Mouse (Mus musculus): ENCODE measurements around the gene Tspan32. TPM values are rescaled to one million over a fixed set of nuclear protein-coding genes. Genes with fewer than 3 reads are reported as not detected.

The Tspan32 gene
- polyA plus RNA-seq, 1 experiment from 2014 or later = 4.9 TPM

DNA sequence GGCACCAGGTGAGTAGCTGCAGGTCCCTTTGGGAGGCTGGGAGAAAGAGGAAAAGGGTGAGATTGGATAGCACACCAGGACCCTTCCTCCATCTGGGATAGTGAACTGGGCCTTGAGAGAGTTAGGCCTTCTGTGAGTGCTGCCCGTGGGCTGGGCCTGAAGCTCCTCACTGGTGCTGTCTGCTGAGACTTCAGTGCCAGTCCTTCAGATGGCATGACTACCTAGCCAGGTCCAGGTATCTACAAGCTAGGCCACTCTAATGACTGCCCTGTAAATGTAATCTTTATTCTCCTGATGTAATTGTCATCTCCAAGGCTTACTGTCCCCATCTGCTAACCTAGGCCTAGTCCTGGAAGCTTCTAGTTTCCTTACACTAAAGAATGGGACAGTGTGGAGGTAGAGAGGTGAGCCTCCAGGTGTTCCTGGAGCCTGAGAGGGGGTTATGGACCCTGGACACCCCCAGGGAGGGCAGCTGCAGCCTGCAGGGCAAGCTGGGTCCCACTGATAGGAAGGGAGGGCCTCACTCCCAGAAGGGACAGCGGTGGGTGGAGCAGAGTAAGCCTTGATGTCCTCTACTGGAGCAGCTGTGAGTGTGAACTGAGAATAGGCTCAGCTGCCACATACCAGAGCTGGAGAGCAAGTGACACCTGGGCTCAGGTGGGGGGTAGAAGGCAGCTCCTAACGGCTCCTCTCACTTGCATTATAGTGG, 9.1 kb upstream of the Tspan32 start:
- WGBS = 54% methylated on average over 3 of the region's 3 CpGs
- no peak overlapping the region for H3K4me3 ChIP-seq
- peaks cover 20% of the 10 kb centered on the region for H3K4me1 ChIP-seq
- no peak overlapping the region for H3K9ac ChIP-seq
- no peak for ATAC-seq (ENCODE audit: extremely low read depth, insufficient number of reproducible peaks, low FRiP score, low TSS enrichment)
- no peak overlapping the region for H3K27ac ChIP-seq (replicated peaks)
- no peaks in the 10 kb centered on the region for H3K9me3 ChIP-seq
- H3K36me3 ChIP-seq = no peaks in the 10 kb centered on the region
- no peaks in the 10 kb centered on the region; the same call in 1 of the 2 replicates for H3K27me3 ChIP-seq (replicated peaks)
- no peak overlapping the region for H3K4me2 ChIP-seq

DNA sequence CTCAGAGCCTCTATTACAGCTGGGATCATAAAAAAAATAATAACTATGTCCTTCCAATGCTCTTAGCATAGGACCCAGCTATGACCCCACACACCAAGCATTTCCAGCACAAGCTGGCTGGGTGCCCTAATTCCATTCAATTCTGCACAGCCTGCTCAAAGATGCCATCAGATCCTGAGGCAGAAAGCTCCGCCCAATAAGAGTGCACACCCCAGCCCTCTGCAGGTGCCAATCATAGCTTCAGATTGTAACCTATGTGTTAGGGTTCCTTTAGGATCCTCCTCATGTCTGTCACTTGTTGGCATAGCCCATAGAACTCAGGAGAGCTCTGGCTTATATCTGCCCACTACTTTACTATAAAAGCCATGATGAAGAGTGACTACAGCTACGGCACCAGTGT, 7.8 kb upstream of the Tspan32 start:
- Histone ChIP-seq H3K36me3 (no peaks in the 10 kb centered on the region), H3K4me2 (no peak overlapping the region), H3K4me1 (peaks cover 24% of the 10 kb centered on the region), H3K4me3 (no peak overlapping the region), H3K9me3 (no peaks in the 10 kb centered on the region), H3K9ac (no peak overlapping the region), H3K27ac (replicated peaks) (no peak overlapping the region), H3K27me3 (replicated peaks) (no peaks in the 10 kb centered on the region)
- ATAC-seq (ENCODE audit: extremely low read depth, insufficient number of reproducible peaks, low FRiP score, low TSS enrichment) = no peak
- WGBS = 66% methylated on average over 2 of the region's 2 CpGs

DNA sequence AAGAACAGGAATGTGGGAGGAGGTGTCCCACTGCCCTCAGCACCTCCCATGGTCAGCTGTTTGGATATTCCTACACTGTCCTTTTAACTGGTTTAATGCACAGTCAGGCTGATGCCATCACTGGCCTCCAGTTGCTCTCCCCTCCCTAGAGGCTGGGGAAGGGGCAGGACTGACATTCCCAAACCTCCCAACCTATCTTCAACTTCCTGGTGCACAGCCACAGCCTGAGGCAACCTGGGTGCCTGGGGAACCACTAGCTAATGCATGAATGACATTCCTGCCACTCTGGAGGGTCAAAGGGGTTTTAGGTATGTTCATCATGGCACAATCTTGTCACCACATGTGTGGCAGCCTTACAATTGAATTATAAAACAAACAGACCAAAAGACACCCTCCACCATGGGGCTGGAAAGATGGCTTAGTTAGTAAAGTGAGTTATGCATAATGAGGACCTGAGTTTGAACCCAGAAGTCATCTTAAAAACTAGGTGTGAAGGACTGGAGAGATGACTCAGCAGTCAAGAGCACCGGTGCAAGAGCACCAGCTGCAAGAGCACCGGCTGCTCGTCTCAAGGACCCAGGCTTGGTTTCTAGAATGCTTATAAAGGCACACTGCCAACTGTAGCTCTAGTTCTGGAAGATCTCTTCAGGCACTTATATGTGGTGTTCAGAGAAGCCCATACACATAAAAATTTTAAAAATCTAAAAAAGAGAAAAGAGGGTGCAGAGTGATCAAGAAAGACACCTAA, 7.3 kb upstream of the Tspan32 start:
- WGBS = 37% methylated on average over 3 of the region's 3 CpGs
- Histone ChIP-seq H3K4me2 (no peak overlapping the region), H3K9me3 (no peaks in the 10 kb centered on the region), H3K4me3 (no peak overlapping the region), H3K4me1 (peaks cover 24% of the 10 kb centered on the region), H3K9ac (no peak overlapping the region), H3K27ac (replicated peaks) (no peak overlapping the region), H3K36me3 (no peaks in the 10 kb centered on the region), H3K27me3 (replicated peaks) (no peaks in the 10 kb centered on the region)
- ATAC-seq (ENCODE audit: extremely low read depth, insufficient number of reproducible peaks, low FRiP score, low TSS enrichment) = no peak

DNA sequence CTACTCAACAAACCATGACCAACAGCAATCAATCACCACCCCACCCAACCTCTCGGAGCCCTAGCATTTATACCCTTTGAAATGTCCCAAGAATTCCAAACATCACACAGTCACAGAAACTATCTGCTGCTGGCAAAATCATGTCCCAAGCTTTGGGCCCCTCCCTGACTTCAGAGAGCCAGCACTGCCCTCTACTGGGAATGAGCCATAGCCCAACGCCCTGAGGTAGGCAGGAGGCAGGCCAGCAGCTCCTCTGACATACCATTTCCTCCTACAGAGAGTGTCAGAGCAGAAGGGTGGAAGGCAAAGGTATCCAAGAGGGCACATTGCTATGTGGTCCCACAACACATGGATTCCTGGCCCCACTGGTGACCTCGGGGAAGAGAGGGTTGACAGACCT, 2.2 kb upstream of the Tspan32 start:
- H3K9ac ChIP-seq = no peak overlapping the region
- no peak for ATAC-seq (ENCODE audit: extremely low read depth, insufficient number of reproducible peaks, low FRiP score, low TSS enrichment)
- no peaks in the 10 kb centered on the region for H3K27me3 ChIP-seq (replicated peaks)
- no peak overlapping the region for H3K4me2 ChIP-seq
- H3K4me3 ChIP-seq = no peak overlapping the region
- peaks cover 50% of the 10 kb centered on the region for H3K4me1 ChIP-seq
- H3K9me3 ChIP-seq = no peaks in the 10 kb centered on the region
- no peaks in the 10 kb centered on the region for H3K36me3 ChIP-seq
- WGBS = 19% methylated on average over 3 of the region's 3 CpGs
- no peak overlapping the region for H3K27ac ChIP-seq (replicated peaks)

DNA sequence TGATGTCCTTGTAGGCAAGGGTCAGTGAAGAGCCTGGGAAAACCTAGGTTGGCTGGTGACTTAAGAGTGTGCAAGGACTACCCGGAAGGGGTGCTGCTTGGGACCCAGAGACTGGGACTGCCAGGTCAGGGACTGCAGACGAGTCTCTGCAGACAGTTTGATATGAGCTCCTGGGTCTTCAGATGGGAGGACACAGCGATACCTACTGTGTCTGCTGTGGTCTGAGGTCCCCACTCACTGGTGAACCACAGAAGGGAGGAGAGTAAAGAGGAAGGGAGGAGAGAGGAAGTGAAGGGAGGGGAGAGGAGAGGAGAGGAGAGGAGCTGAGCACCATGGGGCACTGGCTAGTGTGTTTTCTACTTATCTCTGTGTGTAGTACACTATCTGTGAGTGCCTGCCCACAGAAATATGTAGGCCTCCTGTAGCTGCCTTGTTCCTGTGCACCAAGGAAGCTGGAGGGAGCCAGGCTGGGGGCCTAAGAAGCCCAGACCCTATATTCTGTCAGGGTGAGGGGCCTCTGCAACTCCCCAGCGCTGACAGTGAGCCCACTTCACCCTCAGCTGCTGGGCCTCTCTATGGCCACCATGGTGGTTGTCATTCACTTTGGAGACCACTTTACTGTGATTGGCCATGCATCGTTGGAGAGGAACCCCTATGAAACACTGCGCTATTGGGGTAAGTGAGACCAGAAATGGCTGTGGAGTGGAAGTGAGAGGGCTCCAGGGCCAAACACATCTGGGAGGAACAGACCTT, 674 bp downstream of the Tspan32 start:
- H3K27me3 ChIP-seq (replicated peaks) = no peaks in the 10 kb centered on the region
- WGBS = 64% methylated on average over 6 of the region's 6 CpGs
- H3K4me3 ChIP-seq = peak overlapping the region; percentile 31
- H3K4me1 ChIP-seq = peaks cover 69% of the 10 kb centered on the region
- peak overlapping the region; percentile 97 for H3K27ac ChIP-seq (replicated peaks)
- H3K9ac ChIP-seq = peak overlapping the region; percentile 80
- no peaks in the 10 kb centered on the region for H3K36me3 ChIP-seq
- H3K9me3 ChIP-seq = no peaks in the 10 kb centered on the region
- H3K4me2 ChIP-seq = peak overlapping the region; percentile 57
- ATAC-seq (ENCODE audit: extremely low read depth, insufficient number of reproducible peaks, low FRiP score, low TSS enrichment) = no peak

DNA sequence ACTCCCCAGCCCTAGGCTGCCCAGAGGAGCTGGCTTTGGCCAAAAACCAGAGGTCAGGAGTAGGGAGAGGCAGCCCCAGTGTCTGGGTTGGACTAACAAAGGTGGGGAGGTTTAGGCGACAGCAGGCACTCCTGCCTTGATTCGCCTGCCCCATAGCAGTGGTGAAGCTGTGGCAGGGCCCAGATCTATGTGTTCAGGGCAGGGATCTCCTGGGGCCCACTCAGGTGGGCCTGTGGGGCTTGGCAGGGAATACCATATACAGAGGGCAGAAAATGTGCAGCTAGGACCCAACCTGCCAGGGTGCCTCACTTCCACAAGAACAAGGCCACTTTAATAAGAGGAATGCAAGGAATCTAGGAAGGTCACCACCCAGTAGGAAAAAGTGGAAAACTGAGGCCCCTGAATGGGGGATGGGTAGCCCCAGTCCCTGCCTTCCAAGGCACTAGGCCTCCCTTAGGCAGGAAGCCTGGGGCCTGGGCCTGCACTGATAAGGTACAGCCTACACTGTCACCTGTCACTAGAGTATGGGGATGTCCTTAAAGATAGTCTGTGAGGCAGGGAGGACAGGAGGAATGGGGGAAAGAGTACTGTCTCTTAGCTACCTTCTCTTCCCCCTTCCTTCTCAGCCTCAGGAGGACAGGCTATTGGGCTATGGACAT, 1.4 kb downstream of the Tspan32 start:
- Histone ChIP-seq H3K9me3 (no peaks in the 10 kb centered on the region), H3K4me2 (peak overlapping the region; percentile 57), H3K4me3 (peak overlapping the region; percentile 31), H3K36me3 (no peaks in the 10 kb centered on the region), H3K27ac (replicated peaks) (peak overlapping the region; percentile 97), H3K9ac (peak overlapping the region; percentile 80), H3K4me1 (peaks cover 76% of the 10 kb centered on the region), H3K27me3 (replicated peaks) (no peaks in the 10 kb centered on the region)
- peak; percentile 55; the same call in 1 of the 2 replicates for ATAC-seq (ENCODE audit: extremely low read depth, insufficient number of reproducible peaks, low FRiP score, low TSS enrichment)
- WGBS = 78% methylated on average over 2 of the region's 2 CpGs

DNA sequence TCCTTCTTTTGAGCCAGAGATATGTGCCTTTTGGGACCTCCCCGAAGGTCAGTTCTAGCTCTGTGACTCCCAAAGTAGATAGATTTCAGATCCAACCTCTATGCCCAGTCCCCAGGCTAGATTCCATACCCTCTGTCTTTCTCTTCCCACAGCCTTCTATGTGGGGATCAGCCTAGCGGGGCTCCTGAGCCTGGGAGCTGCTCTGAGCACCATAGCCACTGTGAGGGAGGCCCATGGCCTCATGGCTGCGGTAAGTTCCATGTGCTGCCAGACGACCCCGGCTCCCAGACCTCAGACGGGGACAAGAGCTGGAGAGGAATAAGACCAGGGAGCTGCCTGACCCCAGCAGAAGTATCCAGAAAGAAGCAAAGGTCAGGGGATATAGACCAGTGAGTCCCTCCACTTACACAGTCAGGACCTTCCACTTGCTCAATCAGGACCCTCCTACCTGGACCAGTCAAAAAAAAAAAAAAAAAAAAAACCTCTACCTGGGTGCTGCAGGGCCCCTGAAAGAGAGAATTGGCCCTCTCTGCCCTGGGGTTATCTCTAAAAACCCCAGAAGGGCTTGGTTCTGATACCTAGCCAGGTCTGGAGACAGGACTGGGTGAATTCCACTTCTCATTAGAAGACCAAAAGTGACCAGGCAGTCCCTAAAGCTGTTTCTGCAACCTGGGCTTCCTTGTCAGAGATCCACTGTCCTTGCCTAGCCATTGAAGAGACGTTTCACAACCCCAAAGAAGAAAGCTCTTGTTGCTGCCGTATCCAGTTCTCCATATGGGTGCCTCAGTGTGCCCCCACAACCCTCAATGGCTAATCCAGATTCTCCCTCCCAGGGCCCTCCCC, 2.1 kb downstream of the Tspan32 start:
- H3K4me2 ChIP-seq = peak overlapping the region; percentile 57
- no peak for ATAC-seq (ENCODE audit: extremely low read depth, insufficient number of reproducible peaks, low FRiP score, low TSS enrichment)
- H3K9me3 ChIP-seq = no peaks in the 10 kb centered on the region
- 70% methylated on average over 8 of the region's 8 CpGs for whole genome bisulfite sequencing
- peak overlapping the region; percentile 31 for H3K4me3 ChIP-seq
- peak overlapping the region; percentile 97 for H3K27ac ChIP-seq (replicated peaks)
- peak overlapping the region; percentile 80 for H3K9ac ChIP-seq
- no peaks in the 10 kb centered on the region for H3K27me3 ChIP-seq (replicated peaks)
- peaks cover 80% of the 10 kb centered on the region for H3K4me1 ChIP-seq
- H3K36me3 ChIP-seq = no peaks in the 10 kb centered on the region

DNA sequence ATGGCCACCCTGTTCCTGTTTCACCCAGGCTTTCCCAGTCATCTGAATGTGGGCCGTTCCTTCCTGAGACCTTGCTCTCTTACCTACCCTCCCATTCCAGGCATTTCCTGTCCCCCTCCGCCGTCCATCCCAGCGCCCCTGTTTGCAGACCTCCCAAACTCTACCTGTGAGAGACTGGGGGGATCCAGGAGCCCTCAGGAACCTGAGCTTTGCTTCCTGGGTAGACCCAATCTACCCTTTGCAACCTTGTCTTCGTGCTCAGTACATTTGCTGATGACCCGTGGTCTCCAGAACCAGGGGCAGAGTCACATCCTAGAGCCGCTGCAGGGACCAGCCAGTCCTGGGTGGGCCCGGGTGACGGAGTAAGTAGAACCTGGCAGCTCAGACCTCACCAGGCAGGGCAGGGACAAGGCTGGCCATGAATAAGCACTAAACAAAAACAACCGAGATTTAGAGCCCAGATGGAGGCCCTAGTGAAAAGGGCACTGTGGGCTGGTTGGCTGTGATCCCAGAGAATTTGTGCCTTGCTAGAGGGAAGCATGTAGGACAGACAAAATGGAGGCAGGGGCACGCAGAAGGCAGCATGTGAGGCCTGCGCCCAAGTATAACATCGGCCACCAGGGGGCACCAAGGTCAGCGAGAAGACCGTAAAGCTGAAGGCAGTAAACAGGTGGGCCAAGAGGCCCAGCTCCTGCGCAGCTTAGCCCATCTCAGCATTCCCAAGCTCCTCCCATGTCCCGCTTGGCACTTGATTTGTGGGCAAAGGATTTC, 2.9 kb downstream of the Tspan32 start:
- no peaks in the 10 kb centered on the region for H3K9me3 ChIP-seq
- peaks cover 85% of the 10 kb centered on the region for H3K4me1 ChIP-seq
- no peaks in the 10 kb centered on the region for H3K27me3 ChIP-seq (replicated peaks)
- ATAC-seq (ENCODE audit: extremely low read depth, insufficient number of reproducible peaks, low FRiP score, low TSS enrichment) = peak; percentile 69
- no peaks in the 10 kb centered on the region for H3K36me3 ChIP-seq
- H3K9ac ChIP-seq = peak overlapping the region; percentile 80
- H3K4me3 ChIP-seq = peak overlapping the region; percentile 31
- WGBS = 35% methylated on average over 17 of the region's 17 CpGs
- H3K4me2 ChIP-seq = peak overlapping the region; percentile 57
- H3K27ac ChIP-seq (replicated peaks) = peak overlapping the region; percentile 97

DNA sequence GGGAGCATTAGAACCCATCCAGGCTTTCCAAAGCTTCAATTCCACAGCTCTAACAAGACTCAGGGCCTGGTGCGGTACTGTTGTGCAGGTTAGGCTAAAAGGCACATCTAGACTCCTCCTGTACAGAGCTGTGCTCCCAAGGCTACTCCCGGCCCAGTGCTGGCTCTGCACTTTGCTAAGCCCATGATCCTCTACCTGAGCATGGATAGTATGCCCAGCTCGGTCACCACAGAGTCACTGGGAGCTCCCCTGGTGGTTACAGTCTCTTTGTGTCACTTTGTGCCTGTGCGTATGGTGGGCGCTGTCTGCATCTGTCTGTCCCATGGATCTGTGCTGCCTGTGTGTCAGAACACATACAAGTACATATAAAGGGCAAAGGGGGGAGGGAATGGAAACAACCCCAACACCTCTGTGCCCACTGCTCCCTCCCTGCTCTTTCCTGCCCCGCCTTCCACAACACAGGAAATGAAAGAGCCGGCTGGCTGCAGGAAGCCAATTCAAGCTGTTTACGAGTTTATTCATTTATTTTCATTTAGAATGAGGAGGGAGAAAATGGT, 3.6 kb downstream of the Tspan32 start:
- peak overlapping the region; percentile 31 for H3K4me3 ChIP-seq
- H3K4me1 ChIP-seq = peaks cover 89% of the 10 kb centered on the region
- H3K27ac ChIP-seq (replicated peaks) = peak overlapping the region; percentile 97
- no peaks in the 10 kb centered on the region for H3K27me3 ChIP-seq (replicated peaks)
- 46% methylated on average over 8 of the region's 8 CpGs for WGBS
- H3K4me2 ChIP-seq = peak overlapping the region; percentile 57
- H3K9ac ChIP-seq = peak overlapping the region; percentile 80
- no peaks in the 10 kb centered on the region for H3K9me3 ChIP-seq
- peak; percentile 9; the same call in 1 of the 2 replicates for ATAC-seq (ENCODE audit: extremely low read depth, insufficient number of reproducible peaks, low FRiP score, low TSS enrichment)
- H3K36me3 ChIP-seq = no peaks in the 10 kb centered on the region
